Mouse (Mus musculus): ENCODE data around the gene Cdv3.

Gene Cdv3

DNA sequence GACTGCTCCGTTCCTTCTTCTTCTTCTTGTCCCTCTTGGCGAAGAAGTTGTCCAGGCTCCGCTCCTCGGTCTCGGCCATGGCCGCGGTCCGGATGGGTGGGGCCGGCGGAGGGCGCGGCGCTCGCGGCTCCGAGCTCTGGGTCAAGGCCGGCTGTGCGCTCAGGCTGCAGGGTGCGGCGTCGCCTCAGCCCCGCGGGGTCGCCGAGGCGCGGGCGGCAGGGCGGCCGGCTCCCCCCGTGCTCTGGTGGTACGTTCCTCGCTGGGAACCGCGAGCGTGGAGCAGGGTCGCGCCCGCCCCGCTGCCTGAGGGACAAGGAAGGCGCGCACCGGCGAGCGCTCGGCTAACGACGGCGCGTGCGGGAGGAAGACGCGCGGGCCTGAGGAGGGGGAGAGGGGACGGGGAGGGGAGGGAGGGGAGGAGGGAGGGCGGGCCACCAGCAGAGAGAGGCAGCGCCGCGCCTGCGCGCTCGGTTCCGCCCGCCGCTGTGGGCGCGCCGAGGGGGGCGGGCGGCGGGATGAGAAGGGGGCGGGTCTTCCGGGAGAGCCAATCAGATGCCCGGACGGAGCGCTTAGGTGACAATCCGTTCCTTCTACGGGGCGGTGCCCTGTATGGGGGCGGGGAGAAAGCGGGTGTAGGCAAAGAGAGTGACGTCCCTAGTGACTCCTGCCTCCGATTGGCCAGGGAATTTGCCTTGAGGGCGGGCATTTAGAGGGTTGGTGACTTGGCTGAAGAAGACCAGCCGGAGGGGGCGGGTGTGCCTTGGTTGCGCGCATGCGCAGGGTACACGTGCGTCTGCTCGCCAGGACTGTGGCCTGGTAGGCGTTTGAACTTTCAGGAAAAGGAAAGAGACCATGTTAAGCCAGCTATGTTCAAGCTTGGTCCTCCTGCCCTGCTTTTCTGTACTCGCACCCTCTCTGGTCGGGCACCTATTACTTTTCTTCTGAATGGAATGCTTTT, at the start of gene Cdv3:
Gene Cdv3 (minus strand): TSS at position 551 of the 958 bp plus-strand sequence.
- DNase-seq (ENCODE audit: low spot score in 2 of 2) = peak; percentile 98 to 100

DNA sequence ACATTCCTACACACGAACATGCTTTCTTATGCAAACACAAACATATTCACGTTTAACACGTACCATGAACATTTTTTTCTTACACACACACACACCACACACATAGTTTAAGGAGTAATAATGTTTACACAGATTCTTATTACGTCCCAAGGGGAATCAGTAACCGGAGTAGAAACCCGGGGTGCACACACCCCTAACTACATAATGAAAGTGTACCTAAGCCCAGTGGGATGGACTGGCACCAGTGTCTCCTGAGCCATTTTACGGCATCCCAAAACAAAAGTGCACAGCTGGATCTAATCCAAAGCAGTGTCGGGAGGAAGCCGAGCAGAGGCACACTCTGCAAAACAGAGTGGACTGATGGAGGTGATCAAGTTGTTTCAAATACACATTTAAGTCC, 47.8 kb upstream of the Cdv3 start:
- DNase-seq (ENCODE audit: low spot score in 2 of 2) = no peak

DNA sequence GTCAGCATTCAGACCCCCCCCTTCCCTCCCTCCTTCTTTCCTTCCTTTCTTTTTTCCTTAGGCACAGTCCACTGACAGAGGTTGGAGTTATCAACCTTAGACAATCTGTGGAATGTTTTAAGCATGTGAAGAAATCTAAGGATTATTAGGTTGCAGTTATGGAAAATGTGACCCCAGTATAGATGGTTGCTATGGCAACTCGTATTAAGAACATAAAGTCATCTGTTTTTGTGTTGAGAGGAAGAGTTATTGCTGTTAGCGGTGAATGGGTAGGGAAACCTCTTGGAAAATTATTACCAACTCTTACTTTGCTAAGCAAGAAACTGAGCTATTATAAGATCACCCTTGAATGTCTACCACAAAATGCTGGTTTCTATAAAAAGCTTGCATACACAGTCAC, 43.5 kb upstream of the Cdv3 start:
- no peak for DNase-seq (ENCODE audit: low spot score in 2 of 2)

DNA sequence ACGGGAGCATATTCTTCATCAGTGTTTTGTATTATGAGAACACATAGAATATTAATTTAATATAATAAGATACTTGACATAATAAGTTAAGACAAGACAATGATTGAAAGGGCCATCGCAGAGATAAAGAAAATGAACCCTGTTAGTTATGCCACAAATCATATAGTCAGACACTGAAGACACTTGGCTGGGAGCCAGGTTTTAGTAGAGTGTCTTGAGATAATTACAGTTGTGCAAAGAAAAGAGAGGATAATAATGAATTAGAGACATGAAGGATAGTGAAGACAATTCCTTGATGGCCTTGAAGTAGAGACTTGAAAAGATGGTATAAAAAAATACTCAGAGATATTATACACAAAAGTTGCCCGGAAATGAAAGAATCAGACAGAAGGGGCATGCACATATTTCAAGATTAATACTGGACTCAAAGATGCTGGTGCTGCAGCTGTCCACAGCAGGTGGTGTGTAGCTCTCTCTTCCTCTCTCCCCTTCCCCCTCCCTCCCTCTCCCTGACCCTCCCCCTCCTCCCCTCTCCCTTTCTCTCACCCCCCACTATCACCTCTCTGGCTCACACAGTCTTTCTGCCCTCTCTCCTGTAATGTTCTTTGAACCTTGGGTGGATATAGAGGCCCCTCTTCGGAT, 42.6 kb upstream of the Cdv3 start:
- DNase-seq (ENCODE audit: low spot score in 2 of 2) = no peak

DNA sequence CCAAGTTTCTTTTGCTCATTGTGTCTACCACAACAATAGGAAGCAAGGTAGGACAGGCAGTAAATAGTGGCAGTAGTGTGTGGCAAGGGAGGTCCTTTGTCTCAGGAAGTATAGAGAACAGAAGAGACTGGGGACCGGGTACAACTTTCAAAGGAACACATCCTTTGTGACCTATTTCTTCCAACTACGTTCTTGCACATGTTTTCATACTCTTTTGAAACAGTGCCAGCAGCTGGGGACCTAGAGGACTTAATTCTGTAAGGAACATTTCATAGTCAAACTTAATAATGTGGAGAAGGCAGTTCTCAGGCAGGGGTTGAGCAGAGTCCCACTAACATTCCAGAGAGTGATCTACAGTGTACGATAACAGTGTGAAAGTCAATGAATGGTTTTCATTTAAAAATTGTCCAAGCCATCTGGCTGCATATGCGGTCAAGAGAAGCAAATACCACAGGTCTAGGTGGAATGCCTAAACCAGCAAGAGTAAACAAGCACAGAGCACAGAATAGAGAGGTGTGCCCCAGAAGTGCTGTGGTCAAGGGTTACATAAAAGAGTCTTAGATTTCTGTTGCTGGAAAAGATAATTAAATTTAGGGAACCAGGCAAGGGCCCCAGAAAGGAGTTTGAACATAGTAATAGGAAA, 37.8 kb upstream of the Cdv3 start:
- peak in 1 of 2 experiments; percentile 59 for DNase-seq (ENCODE audit: low spot score in 2 of 2)

DNA sequence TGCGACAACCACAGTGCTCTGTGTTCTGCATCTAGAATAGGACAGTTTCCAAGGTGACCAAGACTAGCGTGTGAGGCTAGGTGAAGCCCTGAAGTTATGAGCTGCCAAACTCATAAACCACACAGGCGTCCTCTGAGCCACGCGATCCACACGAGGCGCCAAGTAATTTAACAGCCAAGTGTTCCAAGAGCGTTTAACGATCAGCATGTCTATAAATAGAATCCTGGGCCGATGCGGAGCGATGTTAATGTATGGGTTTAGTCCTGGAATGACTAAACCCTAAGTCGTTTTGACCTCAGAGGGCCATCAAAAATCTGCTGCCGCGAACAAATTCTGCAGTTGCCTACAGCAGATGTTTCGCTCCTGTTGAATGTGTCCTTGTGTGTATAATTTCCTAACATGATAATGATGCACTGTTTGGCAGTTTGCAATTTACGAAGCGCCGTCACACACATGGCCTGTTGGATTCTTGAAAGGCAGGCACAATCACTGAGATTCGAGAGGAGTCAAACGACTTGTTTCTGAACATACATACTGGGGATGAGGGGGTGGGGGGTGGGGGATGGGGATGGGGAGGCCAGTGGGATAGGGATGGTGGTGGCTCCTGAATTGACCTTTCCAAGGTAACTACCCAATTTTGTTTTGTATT, 33.0 kb upstream of the Cdv3 start:
- DNase-seq (ENCODE audit: low spot score in 2 of 2) = no peak

DNA sequence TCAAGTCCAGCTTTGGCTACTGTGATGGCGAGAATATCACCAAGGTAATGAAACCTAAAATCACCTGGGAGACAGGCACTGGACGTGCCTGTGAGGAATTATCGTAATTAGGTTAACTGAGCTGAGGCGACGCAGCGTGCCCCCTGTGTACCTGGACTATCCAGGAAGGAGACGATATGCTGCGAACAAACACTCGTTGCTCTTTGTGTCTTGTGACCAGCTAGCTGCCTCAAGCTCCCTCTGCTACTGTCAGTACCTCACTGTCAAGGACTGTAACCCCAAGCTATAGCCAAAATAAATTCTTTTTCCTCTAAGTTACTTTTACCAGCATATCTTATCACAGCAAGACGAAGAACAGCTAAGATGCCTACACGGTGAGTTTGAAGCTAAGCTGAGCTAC, 27.6 kb upstream of the Cdv3 start:
- no peak for DNase-seq (ENCODE audit: low spot score in 2 of 2)

DNA sequence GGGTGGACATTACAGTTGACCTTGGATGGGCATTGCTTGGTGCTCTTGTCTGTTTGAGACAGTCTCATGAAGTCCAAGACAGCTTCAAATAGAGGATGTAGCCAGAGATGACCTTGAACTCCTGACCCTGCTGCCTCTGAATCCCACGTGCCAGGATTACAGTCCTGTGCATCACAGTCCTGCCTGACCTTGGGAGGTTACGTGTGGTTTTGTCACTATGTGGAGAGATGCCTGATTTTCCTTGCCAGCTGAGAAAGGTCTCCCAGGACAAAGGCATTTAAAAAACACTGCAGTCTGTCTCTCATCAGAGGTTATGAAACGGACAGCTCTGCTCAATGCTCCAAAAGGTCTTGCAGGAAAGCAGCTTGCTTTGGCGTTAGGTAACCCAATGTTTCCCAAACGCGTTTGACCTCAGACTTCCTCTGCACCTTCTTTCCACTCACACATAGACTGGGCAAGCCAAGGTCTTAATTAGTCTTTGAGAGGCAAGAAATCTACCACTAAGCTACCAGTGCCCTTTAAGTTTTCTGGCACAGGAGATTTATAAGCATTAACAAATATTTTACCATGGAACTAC, 26.2 kb upstream of the Cdv3 start:
- DNase-seq (ENCODE audit: low spot score in 2 of 2) = no peak

DNA sequence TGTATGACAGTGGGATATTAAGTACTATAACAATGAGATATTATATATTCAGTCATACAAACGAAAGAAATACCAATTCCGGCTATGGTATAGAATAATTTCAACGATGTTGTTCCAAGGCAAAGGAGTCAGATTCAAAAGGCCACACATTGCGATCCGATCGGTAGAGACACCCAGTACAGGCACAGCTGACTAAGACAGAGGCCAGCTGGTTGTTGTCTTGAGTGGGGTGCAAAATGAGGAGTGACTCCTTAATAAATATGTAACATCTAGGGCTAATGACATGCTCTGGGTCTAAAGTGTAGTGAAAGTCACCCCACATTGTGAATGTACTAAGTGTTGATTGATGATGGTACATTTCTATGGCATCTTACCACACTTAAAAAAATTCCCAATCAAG, 23.6 kb upstream of the Cdv3 start:
- no peak for DNase-seq (ENCODE audit: low spot score in 2 of 2)

DNA sequence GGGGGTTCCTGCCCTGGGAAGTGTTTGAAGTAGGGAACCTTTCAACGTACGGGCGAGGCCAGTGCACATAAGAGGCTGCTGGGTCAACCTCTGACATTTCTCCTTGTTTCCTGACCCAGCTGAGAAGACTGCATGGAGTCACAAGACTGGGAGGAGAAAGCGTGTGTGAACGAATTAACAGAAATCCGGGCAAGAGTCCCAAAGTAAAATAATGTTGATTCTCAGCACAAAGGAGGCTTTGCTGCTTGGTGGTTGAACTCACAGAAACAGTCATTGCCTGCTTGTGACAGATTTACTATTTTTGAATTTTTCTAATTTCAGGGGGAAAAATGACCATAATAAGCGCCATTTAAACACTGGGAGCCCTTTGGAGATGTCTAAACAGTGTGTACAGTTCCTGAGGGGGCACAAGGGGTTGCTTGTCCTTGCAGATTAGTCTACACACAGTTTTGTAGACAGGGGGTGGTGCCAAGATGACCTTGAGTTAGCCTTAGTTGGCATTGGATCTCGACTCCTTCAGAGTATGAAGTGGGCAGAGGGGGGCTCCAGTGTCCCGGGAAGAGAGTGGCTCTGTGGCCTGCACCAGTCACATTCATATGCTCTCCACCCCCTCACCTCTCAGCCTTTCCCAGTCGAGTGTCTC, 21.5 kb upstream of the Cdv3 start:
- DNase-seq (ENCODE audit: low spot score in 2 of 2) = no peak

DNA sequence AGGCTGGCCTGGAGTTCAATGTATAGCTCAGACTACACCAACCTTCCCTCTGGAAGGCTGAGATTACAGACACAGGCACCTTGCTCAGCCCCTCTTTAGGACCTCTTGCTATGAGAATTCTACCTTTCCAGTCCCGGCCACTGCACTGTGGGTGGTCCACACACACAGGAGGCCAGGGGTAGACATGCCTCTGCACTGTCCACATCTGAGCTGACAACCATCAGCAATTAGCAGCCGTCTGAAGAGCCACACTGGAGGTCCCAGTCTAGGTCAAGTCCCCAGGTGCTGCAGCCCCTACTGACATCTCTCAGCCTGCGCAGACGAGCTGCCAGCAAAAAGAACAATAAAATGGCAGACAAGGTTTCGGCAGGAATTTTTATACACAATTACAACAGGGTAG, 20.9 kb upstream of the Cdv3 start:
- DNase-seq (ENCODE audit: low spot score in 2 of 2) = no peak

DNA sequence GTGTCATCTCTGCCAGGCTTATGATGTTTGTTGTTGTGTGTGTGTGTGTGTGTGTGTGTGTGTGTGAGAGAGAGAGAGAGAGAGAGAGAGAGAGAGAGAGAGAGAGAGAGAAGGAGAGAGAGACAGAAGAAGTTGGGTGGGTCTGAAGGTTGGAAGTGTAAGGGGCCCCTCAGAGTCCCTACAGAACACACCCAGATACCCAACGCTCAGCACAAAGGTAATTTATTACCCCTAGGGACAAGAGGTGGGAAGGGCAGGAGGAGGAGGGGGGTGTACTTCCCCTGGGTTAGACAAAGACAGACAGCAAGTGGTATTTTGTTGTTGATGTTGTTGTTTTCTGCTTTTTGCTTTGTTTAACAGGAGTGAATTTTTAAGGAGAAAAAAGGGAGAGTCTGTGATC, 20.0 kb upstream of the Cdv3 start:
- DNase-seq (ENCODE audit: low spot score in 2 of 2) = no peak

DNA sequence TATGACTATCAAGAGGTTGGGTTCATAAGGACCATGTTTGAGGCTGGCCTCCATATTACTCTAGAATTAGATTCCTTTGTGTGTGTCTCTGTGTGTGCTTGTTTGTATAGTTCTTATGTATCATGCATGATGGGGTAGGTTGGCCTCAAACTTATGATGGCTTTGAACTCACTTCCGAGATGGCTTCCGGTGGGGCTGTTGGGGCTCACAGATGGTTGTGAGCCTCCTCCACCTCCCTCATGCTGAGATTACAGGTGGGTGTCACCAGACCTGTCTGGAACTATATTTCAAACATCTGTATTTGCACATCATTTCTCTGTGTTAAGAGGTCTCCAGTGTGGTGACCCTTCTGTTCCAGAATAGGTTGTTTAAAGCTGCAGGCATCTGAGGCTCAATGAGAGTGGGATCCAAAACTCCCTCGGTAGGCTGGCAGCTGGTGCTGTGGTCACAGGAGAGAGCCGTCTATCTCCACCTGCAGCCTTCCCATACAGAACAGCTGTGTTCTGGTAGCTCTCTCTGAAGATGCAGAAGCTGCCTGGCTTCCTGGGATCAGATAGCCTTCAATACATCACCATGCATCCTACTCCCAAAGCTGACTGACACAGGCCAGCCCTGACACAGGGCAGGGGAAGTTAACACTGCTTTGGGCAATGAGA, 18.6 kb upstream of the Cdv3 start:
- DNase-seq (ENCODE audit: low spot score in 2 of 2) = peak; percentile 37 to 51

DNA sequence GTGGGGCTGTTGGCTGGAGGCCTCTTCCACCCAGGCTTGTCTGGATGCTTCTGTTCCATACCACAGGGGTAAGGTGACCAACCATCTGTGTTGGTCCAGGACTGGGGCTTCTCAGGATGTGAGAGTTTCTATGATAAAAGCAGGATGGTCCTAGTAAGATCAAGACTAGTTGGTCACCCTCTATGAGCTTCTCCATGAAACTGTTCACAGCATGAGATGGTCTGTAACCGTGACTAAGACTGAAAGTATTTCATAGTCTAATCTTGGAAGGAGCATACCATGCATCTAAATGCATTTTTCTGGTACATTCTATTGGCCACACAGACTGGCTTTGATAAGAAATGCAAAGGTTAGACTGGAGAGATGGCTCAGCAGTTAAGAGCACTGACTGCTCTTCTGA, 17.9 kb upstream of the Cdv3 start:
- DNase-seq (ENCODE audit: low spot score in 2 of 2) = no peak

DNA sequence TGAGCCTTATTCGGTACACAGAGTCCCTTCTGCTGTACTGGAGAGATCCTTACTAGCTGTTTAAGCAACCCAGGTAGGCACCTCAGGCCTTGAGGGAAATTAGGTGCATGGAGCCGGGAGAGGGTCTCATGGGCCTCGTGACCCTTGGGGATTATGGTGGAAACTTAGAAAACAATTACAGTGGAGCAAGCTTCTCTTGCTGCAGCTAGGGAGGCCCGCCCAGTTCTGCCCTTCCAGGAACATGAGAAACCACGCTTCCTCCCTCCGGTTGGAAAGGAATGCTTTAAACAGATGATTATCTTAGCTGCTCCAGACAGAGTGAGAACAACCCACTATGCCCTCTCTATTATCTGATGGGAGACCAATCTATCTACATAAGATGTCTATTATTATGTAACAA, 17.3 kb upstream of the Cdv3 start:
- DNase-seq (ENCODE audit: low spot score in 2 of 2) = no peak

DNA sequence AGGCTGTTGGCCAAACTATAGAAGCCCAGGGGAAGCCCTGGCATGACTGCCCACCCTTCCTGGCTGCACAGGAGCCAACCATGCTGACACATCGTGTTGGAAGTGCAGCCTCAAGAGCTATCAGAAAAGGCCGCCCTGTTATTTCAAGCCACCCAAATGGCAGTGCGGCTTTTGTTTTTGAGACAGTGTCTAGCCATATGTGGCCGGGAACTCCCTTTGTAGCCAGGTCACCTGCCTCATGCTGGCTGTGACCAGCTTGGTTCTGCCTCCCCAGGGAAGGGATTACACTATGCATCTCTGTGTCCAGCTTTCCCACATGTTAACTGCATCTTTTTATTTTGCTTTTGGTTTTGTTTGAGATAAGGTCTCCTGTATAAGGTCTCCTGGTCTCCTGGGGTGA, 14.9 kb upstream of the Cdv3 start:
- DNase-seq (ENCODE audit: low spot score in 2 of 2) = no peak

DNA sequence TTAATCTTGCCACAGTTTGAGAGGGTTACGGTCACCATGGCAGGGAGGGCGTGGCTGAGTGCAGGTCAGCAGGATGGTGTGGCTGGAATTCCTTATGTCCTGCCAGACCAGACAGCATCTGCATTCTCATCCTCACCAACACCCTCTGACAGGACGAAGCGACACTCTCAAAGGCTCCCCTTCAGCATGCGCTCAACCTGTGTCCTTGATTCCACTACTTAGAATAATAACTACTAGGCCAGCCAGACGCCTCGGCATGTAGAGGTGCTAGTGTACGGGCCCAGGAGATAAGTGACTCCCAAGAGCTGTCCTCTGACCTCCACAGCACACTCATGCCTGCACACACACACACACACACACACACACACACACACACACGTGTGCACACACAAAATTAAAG, 13.6 kb upstream of the Cdv3 start:
- no peak for DNase-seq (ENCODE audit: low spot score in 2 of 2)

DNA sequence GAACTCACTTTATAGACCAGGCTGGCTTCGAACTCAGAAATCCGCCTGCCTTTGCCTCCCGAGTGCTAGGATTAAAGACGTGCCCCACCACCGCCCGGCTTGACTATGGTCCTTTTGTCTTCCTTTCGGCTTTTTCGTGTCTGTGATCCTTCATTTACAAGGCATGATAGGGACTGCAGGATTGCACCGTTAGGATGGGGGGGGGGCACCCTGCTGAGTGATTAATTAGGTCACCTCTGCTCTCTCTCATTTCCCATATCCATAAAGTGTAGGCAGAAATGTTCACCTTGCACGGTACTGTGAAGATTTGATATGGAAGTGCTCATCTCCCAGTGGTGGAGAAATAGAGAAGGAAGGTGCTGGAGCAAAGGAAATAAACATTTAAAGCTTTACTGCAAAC, 13.0 kb upstream of the Cdv3 start:
- no peak for DNase-seq (ENCODE audit: low spot score in 2 of 2)

DNA sequence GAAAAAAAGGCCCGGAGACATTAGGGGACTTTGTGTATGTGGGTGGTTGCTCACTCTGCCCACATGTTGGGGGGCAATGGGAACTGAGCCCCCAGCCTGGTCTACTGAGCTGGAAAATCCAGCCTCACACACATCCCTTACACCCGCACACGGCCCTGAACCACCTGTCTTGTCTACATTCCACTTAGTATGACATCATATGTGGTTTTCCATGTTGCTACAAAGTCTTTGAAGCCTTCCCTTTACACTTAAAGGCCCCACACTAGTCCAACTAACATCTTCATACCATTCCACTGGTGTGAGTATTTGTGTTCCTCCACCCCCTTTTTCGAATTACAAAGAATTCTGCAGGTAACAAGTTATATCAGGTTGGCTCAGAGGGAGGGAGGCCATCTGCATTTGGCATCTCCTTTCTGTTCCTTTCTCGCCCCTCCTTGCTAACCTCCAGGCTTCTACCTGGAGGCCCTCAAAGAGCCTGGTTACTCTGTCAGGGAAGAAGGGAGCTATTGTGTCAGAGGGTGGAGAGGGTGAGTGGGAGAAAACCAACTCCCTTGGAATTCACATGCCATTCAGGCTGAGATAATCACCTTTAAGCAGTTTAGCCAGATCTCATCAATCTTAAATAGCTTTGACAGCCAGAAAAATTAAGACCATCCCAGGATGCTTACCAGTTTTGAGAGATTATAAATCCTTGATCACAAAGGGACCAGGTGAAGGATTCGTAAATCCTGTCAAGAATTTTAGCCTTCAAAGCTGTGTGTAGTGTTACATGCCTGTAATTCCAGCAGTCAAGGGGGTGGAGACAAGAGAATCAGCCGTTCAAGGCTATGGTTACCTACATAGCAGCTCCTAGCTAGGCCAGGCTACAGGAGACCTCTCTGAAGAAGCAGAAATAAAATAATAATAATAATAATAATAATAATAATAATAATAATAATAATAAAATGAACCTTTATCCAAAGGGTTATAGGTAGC, 11.0 kb upstream of the Cdv3 start:
- no peak for DNase-seq (ENCODE audit: low spot score in 2 of 2)

All from thymus, postnatal 10 days (tissue).